Mouse (Mus musculus): Measurements from ENCODE around the gene Cxcl17. TPM values are rescaled to one million over a fixed set of nuclear protein-coding genes. Genes with fewer than 3 reads are reported as not detected.

The Cxcl17 gene
- total RNA-seq, 1 experiment from 2014 or later, result not detected

- ATAC-seq (replicated peaks in 1 of 2; ENCODE audit: insufficient read depth in 1 of 2, low FRiP score in 2 of 2, low TSS enrichment in 1 of 2, low read depth in 1 of 2, poor library complexity in 2 of 2, severe bottlenecking in 2 of 2), result no peak
Observed at GRCm38 (mm10) chr7:25382541-25382940, 30.1 kb downstream of the Cxcl17 start.

- no peak for ATAC-seq (replicated peaks in 1 of 2; ENCODE audit: insufficient read depth in 1 of 2, low FRiP score in 2 of 2, low TSS enrichment in 1 of 2, low read depth in 1 of 2, poor library complexity in 2 of 2, severe bottlenecking in 2 of 2)
Observed at GRCm38 (mm10) chr7:25381284-25381680, 31.4 kb downstream of the Cxcl17 start.

- no peak for ATAC-seq (replicated peaks in 1 of 2; ENCODE audit: insufficient read depth in 1 of 2, low FRiP score in 2 of 2, low TSS enrichment in 1 of 2, low read depth in 1 of 2, poor library complexity in 2 of 2, severe bottlenecking in 2 of 2)
Observed at GRCm38 (mm10) chr7:25380392-25381283, 32.0 kb downstream of the Cxcl17 start.

- peak; percentile 70 to 81 for ATAC-seq (replicated peaks in 1 of 2; ENCODE audit: insufficient read depth in 1 of 2, low FRiP score in 2 of 2, low TSS enrichment in 1 of 2, low read depth in 1 of 2, poor library complexity in 2 of 2, severe bottlenecking in 2 of 2)
Observed at GRCm38 (mm10) chr7:25379551-25380351, 32.9 kb downstream of the Cxcl17 start.

- no peak for ATAC-seq (replicated peaks in 1 of 2; ENCODE audit: insufficient read depth in 1 of 2, low FRiP score in 2 of 2, low TSS enrichment in 1 of 2, low read depth in 1 of 2, poor library complexity in 2 of 2, severe bottlenecking in 2 of 2)
Observed at GRCm38 (mm10) chr7:25378181-25379100, 34.2 kb downstream of the Cxcl17 start.

GRCm38 (mm10) chr7:25377100-25377700 lies 35.5 kb downstream of the Cxcl17 start:
- ATAC-seq (replicated peaks in 1 of 2; ENCODE audit: insufficient read depth in 1 of 2, low FRiP score in 2 of 2, low TSS enrichment in 1 of 2, low read depth in 1 of 2, poor library complexity in 2 of 2, severe bottlenecking in 2 of 2), result 0 out of 4 replicates have a peak, but pooled peaks of 1 of the 2 experiments have one; percentile 22

- peak; percentile 43 to 57; a peak in 2 of 4 replicates for ATAC-seq (replicated peaks in 1 of 2; ENCODE audit: insufficient read depth in 1 of 2, low FRiP score in 2 of 2, low TSS enrichment in 1 of 2, low read depth in 1 of 2, poor library complexity in 2 of 2, severe bottlenecking in 2 of 2)
Observed at GRCm38 (mm10) chr7:25376556-25376955, 36.1 kb downstream of the Cxcl17 start.

GRCm38 (mm10) chr7:25372441-25372840 lies 40.2 kb downstream of the Cxcl17 start:
- ATAC-seq (replicated peaks in 1 of 2; ENCODE audit: insufficient read depth in 1 of 2, low FRiP score in 2 of 2, low TSS enrichment in 1 of 2, low read depth in 1 of 2, poor library complexity in 2 of 2, severe bottlenecking in 2 of 2), result no peak; a peak in 1 of 4 replicates

GRCm38 (mm10) chr7:25369058-25369749 lies 43.5 kb downstream of the Cxcl17 start, which contains the start of gene Cnfn:
Gene Cnfn (minus strand): TSS chr7:25369724.
- ATAC-seq (replicated peaks in 1 of 2; ENCODE audit: insufficient read depth in 1 of 2, low FRiP score in 2 of 2, low TSS enrichment in 1 of 2, low read depth in 1 of 2, poor library complexity in 2 of 2, severe bottlenecking in 2 of 2), result no peak

- no peak for ATAC-seq (replicated peaks in 1 of 2; ENCODE audit: insufficient read depth in 1 of 2, low FRiP score in 2 of 2, low TSS enrichment in 1 of 2, low read depth in 1 of 2, poor library complexity in 2 of 2, severe bottlenecking in 2 of 2)
Observed at GRCm38 (mm10) chr7:25368333-25368732, 44.4 kb downstream of the Cxcl17 start.

- ATAC-seq (replicated peaks in 1 of 2; ENCODE audit: insufficient read depth in 1 of 2, low FRiP score in 2 of 2, low TSS enrichment in 1 of 2, low read depth in 1 of 2, poor library complexity in 2 of 2, severe bottlenecking in 2 of 2), result peak in 1 of 2 experiments; percentile 41; a peak in 1 of 4 replicates
Observed at GRCm38 (mm10) chr7:25367632-25368293, 44.9 kb downstream of the Cxcl17 start.

- ATAC-seq (replicated peaks in 1 of 2; ENCODE audit: insufficient read depth in 1 of 2, low FRiP score in 2 of 2, low TSS enrichment in 1 of 2, low read depth in 1 of 2, poor library complexity in 2 of 2, severe bottlenecking in 2 of 2), result no peak
Observed at GRCm38 (mm10) chr7:25365937-25366625, 46.6 kb downstream of the Cxcl17 start.

GRCm38 (mm10) chr7:25363632-25364031 lies 49.1 kb downstream of the Cxcl17 start:
- ATAC-seq (replicated peaks in 1 of 2; ENCODE audit: insufficient read depth in 1 of 2, low FRiP score in 2 of 2, low TSS enrichment in 1 of 2, low read depth in 1 of 2, poor library complexity in 2 of 2, severe bottlenecking in 2 of 2), result no peak

- ATAC-seq (replicated peaks in 1 of 2; ENCODE audit: insufficient read depth in 1 of 2, low FRiP score in 2 of 2, low TSS enrichment in 1 of 2, low read depth in 1 of 2, poor library complexity in 2 of 2, severe bottlenecking in 2 of 2), result no peak
Observed at GRCm38 (mm10) chr7:25363151-25363550, 49.5 kb downstream of the Cxcl17 start.

GRCm38 (mm10) chr7:25358721-25359206 lies 53.9 kb downstream of the Cxcl17 start:
- no peak for ATAC-seq (replicated peaks in 1 of 2; ENCODE audit: insufficient read depth in 1 of 2, low FRiP score in 2 of 2, low TSS enrichment in 1 of 2, low read depth in 1 of 2, poor library complexity in 2 of 2, severe bottlenecking in 2 of 2)
